Mouse (Mus musculus): Measurements from ENCODE around the gene Gan.

Gan gene

GRCm38 (mm10) chr8:117158135-117158761, at the start of gene Gan:
Gene Gan (plus strand): TSS chr8:117158135.
- peak; percentile 34 for DNase-seq (ENCODE audit: low read depth)

GRCm38 (mm10) chr8:117109018-117109711, 48.8 kb upstream of the Gan start:
- DNase-seq (ENCODE audit: low read depth), result no peak

GRCm38 (mm10) chr8:117109801-117110390, 48.0 kb upstream of the Gan start:
- DNase-seq (ENCODE audit: low read depth), result no peak

- DNase-seq (ENCODE audit: low read depth), result no peak
These were observed 46.3 kb upstream of the Gan start for GRCm38 (mm10) chr8:117111641-117112040.

GRCm38 (mm10) chr8:117112261-117112660, 45.7 kb upstream of the Gan start:
- no peak for DNase-seq (ENCODE audit: low read depth)

GRCm38 (mm10) chr8:117115094-117115493, 42.8 kb upstream of the Gan start:
- no peak for DNase-seq (ENCODE audit: low read depth)

- DNase-seq (ENCODE audit: low read depth), result peak; percentile 39
These were observed 42.1 kb upstream of the Gan start for GRCm38 (mm10) chr8:117115676-117116446.

GRCm38 (mm10) chr8:117116534-117116933, 41.4 kb upstream of the Gan start:
- DNase-seq (ENCODE audit: low read depth), result no peak

- no peak for DNase-seq (ENCODE audit: low read depth)
These were observed 39.5 kb upstream of the Gan start for GRCm38 (mm10) chr8:117118409-117118808.

GRCm38 (mm10) chr8:117121277-117121676, 36.7 kb upstream of the Gan start:
- DNase-seq (ENCODE audit: low read depth), result no peak

GRCm38 (mm10) chr8:117123850-117124633, 33.9 kb upstream of the Gan start:
- no peak for DNase-seq (ENCODE audit: low read depth)

- DNase-seq (ENCODE audit: low read depth), result no peak
These were observed 32.1 kb upstream of the Gan start for GRCm38 (mm10) chr8:117125854-117126253.

GRCm38 (mm10) chr8:117126411-117126810, 31.5 kb upstream of the Gan start:
- no peak for DNase-seq (ENCODE audit: low read depth)

GRCm38 (mm10) chr8:117127063-117127462, 30.9 kb upstream of the Gan start:
- no peak for DNase-seq (ENCODE audit: low read depth)

GRCm38 (mm10) chr8:117133702-117134101, 24.2 kb upstream of the Gan start:
- no peak for DNase-seq (ENCODE audit: low read depth)

GRCm38 (mm10) chr8:117136351-117136750, 21.6 kb upstream of the Gan start:
- no peak for DNase-seq (ENCODE audit: low read depth)

- no peak for DNase-seq (ENCODE audit: low read depth)
These were observed 21.2 kb upstream of the Gan start for GRCm38 (mm10) chr8:117136763-117137162.

- DNase-seq (ENCODE audit: low read depth), result no peak
These were observed 20.6 kb upstream of the Gan start for GRCm38 (mm10) chr8:117137357-117137756.

GRCm38 (mm10) chr8:117148520-117148919, 9.4 kb upstream of the Gan start:
- DNase-seq (ENCODE audit: low read depth), result no peak

GRCm38 (mm10) chr8:117156149-117156548, 1.8 kb upstream of the Gan start:
- DNase-seq (ENCODE audit: low read depth), result no peak

GRCm38 (mm10) chr8:117156866-117157768, 818 bp upstream of the Gan start:
- no peak for DNase-seq (ENCODE audit: low read depth)
